Mouse (Mus musculus) intestine, embryonic 15.5 days (tissue): Measurements from ENCODE around the gene Cluh. TPM values are rescaled to one million over a fixed set of nuclear protein-coding genes. Genes with fewer than 3 reads are reported as not detected.

Source experiments
- ATAC-seq: fragments of 200-750 bp; cut with Nextera tagmentation; 2 replicates; pipeline ENCODE4 v1.8.0; 2017; ENCODE audit warnings: moderate TSS enrichment, moderate library complexity
- H3K27ac ChIP-seq: fragments of 300-500 bp; sonication (generic); 2 replicates; pipeline ENCODE4 v1.5.1; 2015; ENCODE audit warnings: mild to moderate bottlenecking, inconsistent platforms
- H3K27me3 ChIP-seq: fragments of 300-500 bp; sonication (generic); replicated peaks from 2 replicates; pipeline ENCODE4 v1.6.1; 2015; ENCODE audit warnings: inconsistent platforms
- H3K36me3 ChIP-seq: fragments of 300-500 bp; sonication (generic); 2 replicates; pipeline ENCODE4 v1.6.1; 2015; ENCODE audit warnings: inconsistent platforms
- H3K4me1 ChIP-seq: fragments of 300-500 bp; sonication (generic); replicated peaks from 2 replicates; pipeline ENCODE4 v1.6.1; 2015; ENCODE audit warnings: inconsistent platforms
- H3K4me2 ChIP-seq: fragments of 300-500 bp; sonication (generic); replicated peaks from 2 replicates; pipeline ENCODE4 v1.6.1; 2015; ENCODE audit warnings: mild to moderate bottlenecking, inconsistent platforms
- H3K4me3 ChIP-seq: fragments of 300-500 bp; sonication (generic); replicated peaks from 2 replicates; pipeline ENCODE4 v1.5.1; 2015; ENCODE audit warnings: inconsistent platforms
- H3K9ac ChIP-seq: fragments of 300-500 bp; sonication (generic); 2 replicates; pipeline ENCODE4 v1.6.1; 2015; ENCODE audit warnings: inconsistent platforms
- H3K9me3 ChIP-seq: fragments of 300-500 bp; sonication (generic); 2 replicates; pipeline ENCODE4 v1.6.1; 2016; ENCODE audit warnings: inconsistent platforms
- WGBS: fragments of 180-500 bp; shearing (Covaris S2); methylation state at CpG from one replicate; pipeline ENCODE4 v1.1.7; 2015; 5-methylcytosine and 5-hydroxymethylcytosine counted together
- polyA plus RNA-seq: library from polyadenylated mRNA; unstranded; fragments of >200 nt; fragmentation: Nextera tagmentation; extraction: Ambion mirVana; gene quantifications from 2 replicates; pipeline ENCODE4 v1.2.1, GENCODE M21; 2015

Gene Cluh
- polyA plus RNA-seq, 1 experiment from 2014 or later, result 56.4 TPM

DNA sequence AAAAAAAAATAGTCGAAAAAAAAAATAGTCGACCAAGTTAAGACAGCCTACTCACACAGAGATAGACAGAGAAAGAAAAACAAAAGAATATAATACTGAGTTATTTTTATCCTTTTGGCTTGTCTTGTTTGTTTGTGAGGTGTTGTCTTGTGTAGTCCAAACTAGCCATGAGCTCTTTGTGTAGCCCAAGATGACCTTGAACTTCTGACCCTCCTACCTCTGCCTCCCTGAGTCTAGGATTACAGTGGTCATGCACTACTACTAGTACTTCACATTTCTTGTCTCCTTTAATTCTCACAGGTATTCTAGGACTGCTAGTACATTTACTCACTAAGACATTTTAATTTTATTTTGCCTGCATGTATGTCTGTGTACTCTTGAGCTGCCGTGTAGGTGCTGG, 21.8 kb upstream of the Cluh start:
- Histone ChIP-seq H3K36me3 (no peaks in the 10 kb centered on the region), H3K9ac (no peak overlapping the region), H3K9me3 (no peaks in the 10 kb centered on the region), H3K4me1 (0 out of 2 replicates have a peak, but pooled peaks cover 7% of the 10 kb centered on the region), H3K4me3 (no peak overlapping the region), H3K27me3 (no peaks in the 10 kb centered on the region), H3K4me2 (no peak overlapping the region), H3K27ac (no peak overlapping the region)
- WGBS, result 68% methylated on average over 3 of the region's 3 CpGs
- ATAC-seq, result no peak

DNA sequence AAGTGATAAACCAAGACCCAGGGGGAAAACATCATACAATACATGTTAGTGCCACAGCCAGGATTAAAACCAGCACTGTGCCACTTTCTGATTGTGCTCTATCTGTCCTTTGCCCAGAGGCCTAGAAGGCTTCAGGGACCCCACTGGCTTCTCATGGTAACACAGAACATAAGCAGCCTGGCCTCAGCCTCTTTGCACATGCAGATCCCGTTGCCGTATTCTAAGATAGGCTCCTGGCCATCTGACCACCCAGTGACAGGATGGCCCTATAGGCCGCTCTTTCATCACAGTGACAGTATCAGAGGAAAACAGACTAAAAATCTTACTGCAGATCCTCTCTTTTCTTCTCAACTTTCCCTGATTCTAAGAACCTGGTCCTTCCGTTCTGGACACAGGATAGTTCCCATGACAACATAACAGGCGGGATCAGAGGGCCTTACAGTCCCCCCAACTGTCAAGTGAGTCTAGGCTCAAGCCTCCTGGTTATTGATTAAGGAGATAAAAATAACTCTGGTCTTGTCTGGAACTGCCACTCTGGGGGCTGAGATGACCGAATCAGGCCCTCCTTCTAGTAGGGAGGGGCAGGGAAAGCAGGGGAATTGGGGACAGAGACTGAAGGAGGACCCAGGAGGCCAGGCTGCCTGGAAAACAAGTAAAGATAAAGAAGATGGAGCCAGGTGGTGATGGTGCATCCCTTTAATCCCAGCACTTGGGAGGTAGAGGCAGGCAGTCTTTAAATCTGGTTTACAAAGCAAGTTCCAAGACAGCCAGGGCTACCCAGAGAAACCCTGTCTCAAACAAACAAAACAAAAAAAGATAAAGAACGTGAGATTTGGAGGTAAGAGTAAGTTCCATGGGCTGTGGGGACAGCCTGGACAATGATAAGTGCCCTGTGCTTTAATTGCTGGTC, 17.2 kb upstream of the Cluh start:
- no peak overlapping the region for H3K27ac ChIP-seq
- H3K27me3 ChIP-seq, result no peaks in the 10 kb centered on the region
- no peak overlapping the region for H3K4me2 ChIP-seq
- H3K9me3 ChIP-seq, result no peaks in the 10 kb centered on the region
- H3K36me3 ChIP-seq, result no peaks in the 10 kb centered on the region
- no peak for ATAC-seq
- H3K4me1 ChIP-seq, result peaks cover 1% of the 10 kb centered on the region; the same call in 1 of the 2 replicates
- H3K9ac ChIP-seq, result no peak overlapping the region
- WGBS, result 64% methylated on average over 7 of the region's 7 CpGs
- no peak overlapping the region for H3K4me3 ChIP-seq

DNA sequence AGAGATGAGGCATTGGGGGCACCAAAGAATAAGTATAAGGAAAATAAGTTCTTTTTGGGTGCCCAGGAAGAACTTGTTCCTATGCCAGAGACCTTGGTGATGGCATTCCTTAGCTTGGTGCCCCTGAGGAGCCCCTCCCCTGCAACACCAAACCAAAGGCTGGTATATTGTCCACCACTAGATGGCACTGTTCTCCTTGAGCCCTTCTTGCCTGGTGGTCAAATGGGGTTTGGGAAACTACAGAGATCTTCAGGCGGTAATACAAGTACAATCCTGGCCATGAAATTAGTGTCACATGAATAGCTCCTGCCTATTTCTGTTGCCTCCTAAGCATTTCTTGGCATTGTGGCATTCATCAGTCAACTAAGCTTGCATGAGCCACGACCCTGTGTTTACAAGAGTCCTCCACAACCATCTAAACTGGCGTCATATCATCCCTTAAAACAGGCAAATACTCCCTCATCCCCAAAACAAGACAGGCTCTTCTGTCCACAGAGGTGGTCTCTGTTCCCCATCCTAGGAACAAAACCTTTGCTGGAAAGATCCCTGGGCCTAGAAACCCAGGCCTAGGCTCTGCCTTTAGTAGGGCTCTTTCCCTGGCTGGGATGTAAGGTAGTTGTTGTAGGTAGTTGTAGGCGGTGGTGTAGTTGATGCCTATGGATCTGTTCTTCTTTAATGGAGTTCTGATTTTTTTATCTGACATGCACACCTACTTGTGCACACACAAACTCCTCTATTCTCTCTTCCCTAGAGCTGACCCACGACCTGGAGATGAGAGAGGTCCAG, 14.6 kb upstream of the Cluh start:
- ATAC-seq, result no peak
- no peaks in the 10 kb centered on the region for H3K9me3 ChIP-seq
- WGBS, result 64% methylated on average over 5 of the region's 5 CpGs
- peaks cover 18% of the 10 kb centered on the region for H3K4me1 ChIP-seq
- H3K36me3 ChIP-seq, result no peaks in the 10 kb centered on the region
- no peak overlapping the region for H3K27ac ChIP-seq
- no peak overlapping the region for H3K4me3 ChIP-seq
- no peaks in the 10 kb centered on the region for H3K27me3 ChIP-seq
- no peak overlapping the region for H3K9ac ChIP-seq
- H3K4me2 ChIP-seq, result no peak overlapping the region

DNA sequence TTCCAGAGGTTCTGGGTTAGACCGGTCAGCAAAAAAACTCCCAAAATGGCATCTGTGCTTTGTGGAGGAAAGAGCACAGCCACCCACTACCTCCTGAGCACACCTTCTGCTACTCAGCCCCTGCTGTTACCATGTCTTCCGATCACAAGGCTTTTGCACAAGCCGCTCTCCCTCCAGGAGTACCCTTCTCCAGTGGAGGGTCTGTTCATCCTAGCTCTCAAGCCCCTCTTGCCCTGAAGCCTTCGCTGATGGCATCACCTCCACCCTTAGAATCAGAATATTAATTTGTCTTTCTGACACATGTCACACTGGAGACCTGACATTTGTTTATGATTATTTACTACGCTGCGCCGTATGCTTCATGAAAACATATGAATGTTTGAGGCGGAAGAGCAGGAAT, 11.8 kb upstream of the Cluh start:
- no peaks in the 10 kb centered on the region for H3K36me3 ChIP-seq
- H3K27me3 ChIP-seq, result no peaks in the 10 kb centered on the region
- no peaks in the 10 kb centered on the region for H3K9me3 ChIP-seq
- H3K9ac ChIP-seq, result peak overlapping the region; percentile 88
- WGBS, result 21% methylated on average over 8 of the region's 8 CpGs
- ATAC-seq, result no peak
- H3K27ac ChIP-seq, result peak overlapping the region; percentile 92
- H3K4me2 ChIP-seq, result peak overlapping the region; percentile 88
- H3K4me3 ChIP-seq, result peak overlapping the region; percentile 85
- peaks cover 19% of the 10 kb centered on the region for H3K4me1 ChIP-seq

DNA sequence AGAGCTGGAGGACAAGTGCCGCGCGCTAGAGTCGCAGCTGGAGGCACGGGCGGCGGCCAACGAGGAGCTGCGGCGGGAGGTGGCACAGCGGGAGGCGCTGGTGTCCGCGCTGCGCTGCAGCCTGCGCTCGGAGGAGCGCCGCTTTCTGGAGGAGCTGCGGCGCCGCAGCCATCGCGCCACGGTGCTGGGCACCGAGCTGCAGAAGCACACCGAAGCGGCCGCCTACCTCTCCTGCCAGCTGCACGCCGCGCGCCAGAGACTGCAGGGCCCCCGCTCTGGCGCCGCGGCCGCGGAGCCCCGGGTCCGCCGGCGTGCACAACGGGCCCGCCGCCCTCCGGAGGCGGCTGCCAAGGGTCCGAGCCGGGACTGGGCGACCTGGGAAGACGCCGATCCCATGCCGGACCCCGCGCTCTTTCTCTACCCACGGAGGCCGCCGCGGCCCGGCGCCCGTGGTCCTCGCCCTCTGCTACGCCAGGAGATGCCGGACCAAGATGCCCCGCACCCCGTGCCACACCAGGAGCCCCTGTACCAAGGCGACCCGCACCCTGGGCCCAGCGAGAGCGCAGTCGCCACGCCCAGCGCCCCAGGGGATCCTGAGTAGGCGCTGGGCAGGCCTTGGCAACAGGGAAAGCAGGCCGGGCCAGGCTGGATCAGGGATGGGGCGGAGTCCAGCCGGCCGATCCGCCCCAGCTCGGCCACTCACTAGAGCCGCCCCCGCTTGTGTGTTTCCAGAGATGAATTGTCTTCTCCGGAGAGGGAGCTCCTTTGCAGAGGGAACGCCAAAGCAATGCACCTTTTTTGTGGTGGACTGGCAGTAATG, 11.1 kb upstream of the Cluh start:
- Histone ChIP-seq H3K27me3 (no peaks in the 10 kb centered on the region), H3K27ac (peak overlapping the region; percentile 92), H3K9me3 (no peaks in the 10 kb centered on the region), H3K36me3 (no peaks in the 10 kb centered on the region), H3K4me1 (peaks cover 19% of the 10 kb centered on the region), H3K9ac (peak overlapping the region; percentile 88), H3K4me3 (peak overlapping the region; percentile 85), H3K4me2 (peak overlapping the region; percentile 88)
- ATAC-seq, result peak; percentile 95
- under 1% methylated on average over 83 of the region's 86 CpGs for WGBS

DNA sequence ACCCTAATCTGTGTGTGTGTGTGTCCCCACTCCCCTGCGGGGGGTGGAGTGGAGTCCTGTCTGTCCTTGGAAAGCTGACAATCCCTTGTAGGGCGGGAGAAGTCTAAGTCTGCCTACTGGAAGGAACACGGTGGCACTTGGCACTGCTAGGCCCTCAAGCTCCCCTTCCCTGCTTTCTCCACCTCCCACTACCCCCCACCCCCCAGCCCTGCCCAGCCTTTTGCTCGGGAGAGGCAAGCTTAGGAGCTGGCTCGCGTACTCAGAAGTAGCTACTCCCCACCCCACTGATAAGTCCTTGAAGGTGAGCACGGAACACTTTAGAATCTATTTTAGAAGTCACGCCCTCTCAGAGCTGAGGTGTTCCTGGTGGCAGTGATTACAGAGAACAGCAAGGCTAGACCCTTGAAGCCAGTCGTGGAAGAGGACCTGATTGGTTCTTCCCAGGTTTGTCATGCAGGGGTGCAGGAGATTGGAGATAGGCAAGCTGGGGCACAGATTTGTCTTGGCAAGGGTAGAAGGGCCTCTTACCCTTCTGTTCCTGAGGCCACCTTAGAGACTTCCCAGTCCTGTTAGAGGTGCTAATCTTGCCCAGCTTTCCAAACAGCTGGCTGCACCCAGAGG, 10.4 kb upstream of the Cluh start:
- Histone ChIP-seq H3K36me3 (no peaks in the 10 kb centered on the region), H3K4me3 (peak overlapping the region; percentile 85), H3K27me3 (no peaks in the 10 kb centered on the region), H3K9ac (peak overlapping the region; percentile 88), H3K4me2 (peak overlapping the region; percentile 88), H3K4me1 (peaks cover 19% of the 10 kb centered on the region), H3K9me3 (no peaks in the 10 kb centered on the region), H3K27ac (peak overlapping the region; percentile 92)
- ATAC-seq, result peak; percentile 54
- 8% methylated on average over 9 of the region's 9 CpGs for WGBS

DNA sequence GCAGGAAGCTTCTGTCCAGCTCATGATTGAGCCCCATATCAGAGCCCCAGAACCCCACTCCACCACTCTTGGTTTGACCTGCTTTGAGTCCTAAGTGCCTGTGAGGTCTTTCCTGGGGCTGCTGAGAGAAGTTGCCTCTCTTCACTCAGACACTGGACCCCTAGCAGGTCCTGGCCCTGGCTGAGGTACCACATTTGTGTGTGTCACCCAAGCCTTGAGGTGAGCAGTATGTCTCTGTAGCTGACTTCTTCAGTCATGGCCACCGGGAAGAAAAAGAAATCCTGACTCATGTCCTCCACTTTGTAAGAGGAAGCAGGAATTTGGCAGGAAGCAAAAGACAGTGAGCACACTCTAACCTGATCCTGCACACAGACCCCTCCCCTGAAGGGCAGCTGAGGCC, 9.7 kb upstream of the Cluh start:
- Histone ChIP-seq H3K36me3 (no peaks in the 10 kb centered on the region), H3K9me3 (no peaks in the 10 kb centered on the region), H3K4me1 (peaks cover 19% of the 10 kb centered on the region), H3K4me2 (peak overlapping the region; percentile 88), H3K9ac (no peak overlapping the region), H3K27me3 (no peaks in the 10 kb centered on the region), H3K27ac (no peak overlapping the region), H3K4me3 (no peak overlapping the region)
- ATAC-seq, result no peak
- WGBS, result 58% methylated on average over 1 of the region's 1 CpGs

DNA sequence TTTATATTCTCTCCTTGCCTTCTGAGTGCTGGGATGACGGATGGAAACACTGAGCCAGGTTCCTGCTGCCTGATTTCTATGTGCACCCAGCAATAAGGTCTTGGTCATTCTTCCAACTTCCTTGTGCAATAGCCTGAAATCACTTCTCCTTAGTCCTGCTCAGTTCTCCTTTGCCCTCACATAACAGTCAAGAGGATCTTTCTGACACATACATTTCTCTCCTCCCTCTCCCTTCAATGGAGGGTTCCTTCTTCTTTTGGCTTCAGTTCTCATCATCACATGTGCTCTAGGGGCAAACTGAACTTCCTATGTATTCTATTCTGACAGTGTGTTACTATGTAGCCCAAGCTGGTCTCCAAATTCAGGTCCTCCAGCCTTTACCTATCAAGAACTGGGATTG, 1.3 kb upstream of the Cluh start:
- Histone ChIP-seq H3K4me2 (0 out of 2 replicates have a peak overlapping the region, but pooled peaks have one; percentile 86), H3K27me3 (no peaks in the 10 kb centered on the region), H3K27ac (peak overlapping the region; percentile 42), H3K4me3 (no peak overlapping the region), H3K9me3 (no peaks in the 10 kb centered on the region), H3K9ac (no peak overlapping the region), H3K4me1 (peaks cover 28% of the 10 kb centered on the region), H3K36me3 (no peaks in the 10 kb centered on the region)
- ATAC-seq, result no peak
- 86% methylated on average over 1 of the region's 1 CpGs for WGBS

DNA sequence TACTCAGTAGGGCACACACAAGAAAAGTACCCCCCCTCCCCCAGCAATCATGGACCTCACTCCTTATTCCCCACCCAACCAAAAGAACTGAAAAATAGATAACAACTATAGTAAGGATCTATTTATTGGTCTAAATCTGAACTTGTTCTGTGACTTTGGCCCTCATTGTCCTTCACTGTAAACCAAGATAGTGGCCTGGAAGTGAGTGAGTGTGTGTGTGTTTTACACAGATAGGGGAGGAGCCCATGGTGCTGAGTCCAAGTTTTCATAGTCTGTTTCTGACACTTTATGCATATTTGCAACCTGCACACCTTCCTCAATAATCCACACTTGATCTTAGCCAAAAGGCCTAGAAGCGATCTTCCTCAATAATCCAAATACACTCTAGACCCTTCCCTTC, 619 bp upstream of the Cluh start:
- ATAC-seq, result peak; percentile 33
- peaks cover 35% of the 10 kb centered on the region for H3K4me1 ChIP-seq
- H3K4me2 ChIP-seq, result peak overlapping the region; percentile 86
- 0 out of 2 replicates have a peak overlapping the region, but pooled peaks have one; percentile 9 for H3K9ac ChIP-seq
- no peaks in the 10 kb centered on the region for H3K27me3 ChIP-seq
- 0% methylated on average over 1 of the region's 1 CpGs for WGBS
- peak overlapping the region; percentile 96 for H3K4me3 ChIP-seq
- H3K9me3 ChIP-seq, result no peaks in the 10 kb centered on the region
- peak overlapping the region; percentile 42 for H3K27ac ChIP-seq
- no peaks in the 10 kb centered on the region for H3K36me3 ChIP-seq

DNA sequence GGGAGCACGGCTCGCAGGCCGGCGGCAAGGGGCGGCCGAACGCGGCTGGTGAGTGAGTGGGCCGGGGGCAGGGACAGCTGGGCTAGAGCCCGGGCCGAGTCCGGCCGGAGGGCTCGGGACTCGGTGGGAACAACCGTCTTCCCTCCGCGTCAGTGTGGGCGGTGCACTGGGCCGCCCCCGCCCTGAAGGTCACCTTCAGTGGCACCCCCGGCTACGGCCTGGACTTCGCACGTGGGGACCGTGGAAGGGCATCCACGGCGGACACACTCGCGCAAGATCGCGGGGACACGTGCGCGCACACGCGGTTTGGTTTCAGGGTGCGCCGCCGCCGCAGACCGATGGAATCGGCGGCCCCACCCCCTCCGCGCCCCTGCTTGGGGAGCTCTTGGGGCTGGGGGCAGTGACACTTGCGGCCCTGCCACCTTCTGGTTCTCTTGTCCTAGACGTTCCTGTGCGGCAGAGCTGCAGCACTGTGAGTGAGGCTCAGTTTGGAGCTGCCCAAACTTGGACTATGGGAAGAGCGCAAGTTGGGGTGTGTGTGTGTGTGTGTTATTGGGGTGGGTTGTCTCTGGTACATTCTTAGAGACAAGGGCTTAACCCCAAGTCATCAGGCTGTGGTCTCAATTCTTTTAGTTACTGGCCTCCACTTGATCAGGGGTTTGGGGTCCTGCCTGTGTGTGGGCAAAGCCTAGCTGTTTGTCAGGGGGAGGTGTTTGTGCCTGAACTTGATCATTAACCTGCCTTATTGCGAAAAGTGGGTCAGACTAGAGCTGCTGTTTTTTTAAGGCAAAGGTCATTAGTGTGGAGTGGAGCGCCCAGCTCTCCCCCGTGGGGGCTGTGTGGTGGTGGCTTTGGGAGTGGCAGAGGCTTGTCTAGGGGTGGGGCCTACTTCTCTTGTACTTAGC, 604 bp downstream of the Cluh start:
- H3K9ac ChIP-seq, result peak overlapping the region; percentile 93
- H3K4me1 ChIP-seq, result peaks cover 35% of the 10 kb centered on the region
- WGBS, result under 1% methylated on average over 53 of the region's 53 CpGs
- H3K36me3 ChIP-seq, result no peaks in the 10 kb centered on the region
- peak; percentile 80 for ATAC-seq
- no peaks in the 10 kb centered on the region for H3K9me3 ChIP-seq
- H3K27me3 ChIP-seq, result no peaks in the 10 kb centered on the region
- peak overlapping the region; percentile 96 for H3K4me3 ChIP-seq
- H3K27ac ChIP-seq, result peak overlapping the region; percentile 89
- H3K4me2 ChIP-seq, result peak overlapping the region; percentile 86
